Mouse (Mus musculus): ENCODE results near the gene Rbm5. TPM values are rescaled to one million over a fixed set of nuclear protein-coding genes. Genes with fewer than 3 reads are reported as not detected.

Rbm5 gene
- total RNA-seq (2022), result 10 to 100 TPM; 21.0 to 34.8 (median 26.8) TPM

- peak; percentile 73 to 87 for DNase-seq (ENCODE audit: low spot score in 2 of 2)
Measured at GRCm38 (mm10) chr9:107770374-107771290, at the start of gene Rbm5. TSS of gene Rbm5 (minus strand) at chr9:107770996.

- DNase-seq (ENCODE audit: low spot score in 2 of 2), result no peak
Measured at GRCm38 (mm10) chr9:107812132-107812531, 41.3 kb upstream of the Rbm5 start.

- DNase-seq (ENCODE audit: low spot score in 2 of 2), result no peak
Measured at GRCm38 (mm10) chr9:107810985-107811384, 40.2 kb upstream of the Rbm5 start.

GRCm38 (mm10) chr9:107791714-107792113 is 20.9 kb upstream of the Rbm5 start:
- no peak for DNase-seq (ENCODE audit: low spot score in 2 of 2)

GRCm38 (mm10) chr9:107782536-107783203 is 11.9 kb upstream of the Rbm5 start:
- no peak for DNase-seq (ENCODE audit: low spot score in 2 of 2)

- no peak for DNase-seq (ENCODE audit: low spot score in 2 of 2)
Measured at GRCm38 (mm10) chr9:107776809-107777208, 6.0 kb upstream of the Rbm5 start.

GRCm38 (mm10) chr9:107774411-107774810 is 3.6 kb upstream of the Rbm5 start:
- peak; percentile 53 to 73 for DNase-seq (ENCODE audit: low spot score in 2 of 2)

- DNase-seq (ENCODE audit: low spot score in 2 of 2), result no peak
Measured at GRCm38 (mm10) chr9:107771782-107772181, 986 bp upstream of the Rbm5 start.

- no peak for DNase-seq (ENCODE audit: low spot score in 2 of 2)
Measured at GRCm38 (mm10) chr9:107770037-107770373, 791 bp downstream of the Rbm5 start.

GRCm38 (mm10) chr9:107769445-107770000 is 1.3 kb downstream of the Rbm5 start:
- DNase-seq (ENCODE audit: low spot score in 2 of 2), result no peak

GRCm38 (mm10) chr9:107768851-107769250 is 1.9 kb downstream of the Rbm5 start:
- DNase-seq (ENCODE audit: low spot score in 2 of 2), result no peak

- DNase-seq (ENCODE audit: low spot score in 2 of 2), result no peak
Measured at GRCm38 (mm10) chr9:107759593-107759992, 11.2 kb downstream of the Rbm5 start.

GRCm38 (mm10) chr9:107750378-107750777 is 20.4 kb downstream of the Rbm5 start:
- DNase-seq (ENCODE audit: low spot score in 2 of 2), result no peak

GRCm38 (mm10) chr9:107748063-107748462 is 22.7 kb downstream of the Rbm5 start:
- no peak for DNase-seq (ENCODE audit: low spot score in 2 of 2)

- no peak for DNase-seq (ENCODE audit: low spot score in 2 of 2)
Measured at GRCm38 (mm10) chr9:107747310-107747709, 23.5 kb downstream of the Rbm5 start.

- DNase-seq (ENCODE audit: low spot score in 2 of 2), result no peak
Measured at GRCm38 (mm10) chr9:107746679-107747078, 24.1 kb downstream of the Rbm5 start.

- DNase-seq (ENCODE audit: low spot score in 2 of 2), result no peak
Measured at GRCm38 (mm10) chr9:107744061-107744460, 26.7 kb downstream of the Rbm5 start.

GRCm38 (mm10) chr9:107738841-107739202 is 32.0 kb downstream of the Rbm5 start:
- DNase-seq (ENCODE audit: low spot score in 2 of 2), result no peak

- peak; percentile 69 to 74 for DNase-seq (ENCODE audit: low spot score in 2 of 2)
Measured at GRCm38 (mm10) chr9:107738020-107738840, 32.6 kb downstream of the Rbm5 start.

GRCm38 (mm10) chr9:107736185-107736485 is 34.7 kb downstream of the Rbm5 start:
- no peak for DNase-seq (ENCODE audit: low spot score in 2 of 2)

GRCm38 (mm10) chr9:107735356-107736184 is 35.2 kb downstream of the Rbm5 start:
- no peak for DNase-seq (ENCODE audit: low spot score in 2 of 2)
